Mouse (Mus musculus): ENCODE data around the gene Htr5a.

- TF ChIP-seq POLR2A (IDR thresholded peaks at IDR 0.05; ENCODE audit: borderline replicate concordance, extremely low read depth, insufficient read depth, insufficient read length, poor library complexity, severe bottlenecking) (no peak), CTCF (IDR thresholded peaks at IDR 0.05; ENCODE audit: borderline replicate concordance, extremely low read depth, insufficient read depth, insufficient read length) (peak; percentile 34; the same call in 1 of the 2 replicates)
Observed at GRCm38 (mm10) chr5:27854290-27854689, 12.3 kb downstream of the Htr5a start.

All from brain, embryonic 14.5 days (tissue).